In genomic region chr1:59913869-59914225, GRCm38 (mm10) we compare ENCODE assay signal across 8 mouse cellular contexts. TPM values are rescaled to one million over a fixed set of nuclear protein-coding genes. Genes with fewer than 3 reads are reported as not detected.
A peak's percentile ranks its signal among the peaks of the same experiment; 100 is the strongest.
DNase-seq lines count a peak whose midpoint lies in the region; ATAC-seq lines count a peak whose summit lies in the region.

No protein-coding gene starts in this region.

- no peaks in the 10 kb centered on the region for H3K36me3 ChIP-seq in embryonic facial prominence, embryonic 12.5 days
- H3K36me3 ChIP-seq in hindbrain, embryonic 12.5 days: no peaks in the 10 kb centered on the region
- H3K36me3 ChIP-seq in lung, embryonic 16.5 days (ENCODE audit: control insufficient read depth, insufficient read depth, low read length): no peaks in the 10 kb centered on the region
- no peaks in the 10 kb centered on the region for H3K36me3 ChIP-seq in splenic B cell, adult 2 months (ENCODE audit: control insufficient read depth, insufficient read depth, low read length, poor library complexity, severe bottlenecking)

- peak overlapping the region; percentile 67 for H3K4me2 ChIP-seq in embryonic facial prominence, embryonic 12.5 days (replicated peaks)
- H3K4me2 ChIP-seq in hindbrain, embryonic 12.5 days (replicated peaks): peak overlapping the region; percentile 83
- H3K4me2 ChIP-seq in lung, embryonic 16.5 days (ENCODE audit: low read depth, low read length): peak overlapping the region; percentile 65

- peaks cover 17% of the 10 kb centered on the region for H3K4me1 ChIP-seq in embryonic facial prominence, embryonic 12.5 days
- H3K4me1 ChIP-seq in hindbrain, embryonic 12.5 days: peaks cover 23% of the 10 kb centered on the region
- H3K4me1 ChIP-seq in lung, embryonic 16.5 days (replicated peaks; ENCODE audit: control insufficient read depth, insufficient read depth, low read length): peaks cover 24% of the 10 kb centered on the region

- H3K9ac ChIP-seq in embryonic facial prominence, embryonic 12.5 days: peak overlapping the region; percentile 93
- H3K9ac ChIP-seq in hindbrain, embryonic 12.5 days: peak overlapping the region; percentile 99
- H3K9ac ChIP-seq in lung, embryonic 16.5 days (ENCODE audit: low read length): peak overlapping the region; percentile 94

- intact Hi-C loops in gastrocnemius, postnatal 14 days (cut with DNase I; ENCODE audit: low total_unique reads): no loop called here

- no peaks in the 10 kb centered on the region for H3K27me3 ChIP-seq in embryonic facial prominence, embryonic 12.5 days
- no peaks in the 10 kb centered on the region for H3K27me3 ChIP-seq in hindbrain, embryonic 12.5 days
- no peaks in the 10 kb centered on the region for H3K27me3 ChIP-seq in lung, embryonic 16.5 days (ENCODE audit: control insufficient read depth, insufficient read depth, low read depth, low read length)
- H3K27me3 ChIP-seq in splenic B cell, adult 2 months (ENCODE audit: control insufficient read depth, insufficient read depth, low read length, poor library complexity, severe bottlenecking): no peaks in the 10 kb centered on the region

- ATAC-seq in embryonic facial prominence, embryonic 12.5 days (ENCODE audit: insufficient number of reproducible peaks, insufficient read depth, low FRiP score, low TSS enrichment): no peak
- no peak for ATAC-seq in hindbrain, embryonic 12.5 days (ENCODE audit: low FRiP score)
- ATAC-seq in lung, embryonic 16.5 days (ENCODE audit: low read depth): no peak

- DNase-seq in gastrocnemius, adult 18-20 months (ENCODE audit: low spot score): peak; percentile 27
- DNase-seq in gastrocnemius, postnatal 14 days: no peak
- peak; percentile 81 for DNase-seq in 416B (ENCODE audit: low read depth)
- peak; percentile 90 for DNase-seq in splenic B cell, adult 2 months (ENCODE audit: low read depth, low spot score)
- DNase-seq in thymus, adult 18-20 months: no peak

- H3K4me3 ChIP-seq in embryonic facial prominence, embryonic 12.5 days: peak overlapping the region; percentile 98
- peak overlapping the region; percentile 99 for H3K4me3 ChIP-seq in hindbrain, embryonic 12.5 days
- H3K4me3 ChIP-seq in lung, embryonic 16.5 days (ENCODE audit: low read length): peak overlapping the region; percentile 96

- 4% methylated on average over 12 of the region's 12 CpGs for WGBS in embryonic facial prominence, embryonic 12.5 days
- WGBS in hindbrain, embryonic 12.5 days: 4% methylated on average over 12 of the region's 12 CpGs
- WGBS in lung, embryonic 16.5 days: 3% methylated on average over 12 of the region's 12 CpGs

- H3K9me3 ChIP-seq in embryonic facial prominence, embryonic 12.5 days: no peaks in the 10 kb centered on the region
- H3K9me3 ChIP-seq in hindbrain, embryonic 12.5 days (replicated peaks): no peaks in the 10 kb centered on the region
- no peaks in the 10 kb centered on the region for H3K9me3 ChIP-seq in lung, embryonic 16.5 days (ENCODE audit: control insufficient read depth, low read length)

- H3K27ac ChIP-seq in embryonic facial prominence, embryonic 12.5 days: peak overlapping the region; percentile 96; the same call in 1 of the 2 replicates
- H3K27ac ChIP-seq in hindbrain, embryonic 12.5 days: peak overlapping the region; percentile 98
- H3K27ac ChIP-seq in lung, embryonic 16.5 days (ENCODE audit: low read length): peak overlapping the region; percentile 94

RNA-seq across cellular contexts. Expression of gene Fam117b, which starts 1.0 kb away (rescaled TPM):
- total RNA-seq in gastrocnemius, adult 18-20 months (2021): 1 to 10 TPM; 4.3 to 9.6 TPM
- 10 to 100 TPM in 1 of 2 experiments, 1 to 10 TPM in 1; 6.2 to 12.5 TPM for total RNA-seq in gastrocnemius, postnatal 14 days (2021)
- polyA plus RNA-seq in embryonic facial prominence, embryonic 12.5 days (2016; fragmentation: Nextera tagmentation; extraction: Ambion mirVana): 19.2 and 21.1 TPM in 2 replicates
- 34.5 and 38.0 TPM in 2 replicates for polyA plus RNA-seq in hindbrain, embryonic 12.5 days (2016; fragmentation: Nextera tagmentation; extraction: Ambion mirVana)
- 8.4 and 8.9 TPM in 2 replicates for polyA plus RNA-seq in lung, embryonic 16.5 days (2015; fragmentation: Nextera tagmentation; extraction: Ambion mirVana)

Comparison
In these comparisons a context has a peak if more than half of its experiments do, and no peak if none do; other contexts are left out.
1. DNase-seq: peak in gastrocnemius, adult 18-20 months (single experiment), 416B (single experiment) and splenic B cell, adult 2 months (single experiment); none in gastrocnemius, postnatal 14 days (single experiment) and thymus, adult 18-20 months (0 of 2).
2. Peak in every context shown above with its lines, with median percentiles within 50 percentile points of each other: H3K27ac ChIP-seq, H3K4me2 ChIP-seq, H3K4me3 ChIP-seq and H3K9ac ChIP-seq.